Mouse (Mus musculus): ENCODE data around the gene Eef1akmt2. TPM values are rescaled to one million over a fixed set of nuclear protein-coding genes. Genes with fewer than 3 reads are reported as not detected.
A peak's percentile ranks its signal among the peaks of the same experiment; 100 is the strongest.

Eef1akmt2 gene
- polyA plus RNA-seq, 1 experiment, result 17.8 TPM

- 80% methylated on average over 13 of the region's 13 CpGs for WGBS
- TF ChIP-seq CTCF (IDR thresholded peaks at IDR 0.05; ENCODE audit: control insufficient read depth, insufficient read depth, low read length) (no peak), POLR2A (IDR thresholded peaks at IDR 0.05; ENCODE audit: borderline replicate concordance, control insufficient read depth, low read depth, low read length) (no peak)
- Histone ChIP-seq H3K4me3 (replicated peaks; ENCODE audit: control insufficient read depth, low read depth, low read length) (no peak overlapping the region), H3K4me1 (ENCODE audit: control insufficient read depth, insufficient read depth, low read length) (peaks cover 12% of the 10 kb centered on the region; the same call in 1 of the 2 replicates), H3K27ac (ENCODE audit: control insufficient read depth, insufficient read depth, low read depth, low read length, poor library complexity) (no peak overlapping the region)
These were observed 45.3 kb downstream of the Eef1akmt2 start for GRCm38 (mm10) chr7:132806926-132807857.

GRCm38 (mm10) chr7:132806286-132806685, 46.2 kb downstream of the Eef1akmt2 start:
- TF ChIP-seq POLR2A (IDR thresholded peaks at IDR 0.05; ENCODE audit: borderline replicate concordance, control insufficient read depth, low read depth, low read length) (no peak), CTCF (IDR thresholded peaks at IDR 0.05; ENCODE audit: control insufficient read depth, insufficient read depth, low read length) (no peak)
- Histone ChIP-seq H3K27ac (ENCODE audit: control insufficient read depth, insufficient read depth, low read depth, low read length, poor library complexity) (no peak overlapping the region), H3K4me1 (ENCODE audit: control insufficient read depth, insufficient read depth, low read length) (peaks cover 12% of the 10 kb centered on the region; the same call in 1 of the 2 replicates), H3K4me3 (replicated peaks; ENCODE audit: control insufficient read depth, low read depth, low read length) (no peak overlapping the region)
- WGBS, result 89% methylated on average over 5 of the region's 5 CpGs

GRCm38 (mm10) chr7:132804951-132805350, 47.5 kb downstream of the Eef1akmt2 start:
- Histone ChIP-seq H3K27ac (ENCODE audit: control insufficient read depth, insufficient read depth, low read depth, low read length, poor library complexity) (no peak overlapping the region), H3K4me1 (ENCODE audit: control insufficient read depth, insufficient read depth, low read length) (peaks cover 10% of the 10 kb centered on the region; the same call in 1 of the 2 replicates), H3K4me3 (replicated peaks; ENCODE audit: control insufficient read depth, low read depth, low read length) (no peak overlapping the region)
- TF ChIP-seq CTCF (IDR thresholded peaks at IDR 0.05; ENCODE audit: control insufficient read depth, insufficient read depth, low read length) (no peak), POLR2A (IDR thresholded peaks at IDR 0.05; ENCODE audit: borderline replicate concordance, control insufficient read depth, low read depth, low read length) (no peak)
- 50% methylated on average over 5 of the region's 5 CpGs for WGBS

DNA sequence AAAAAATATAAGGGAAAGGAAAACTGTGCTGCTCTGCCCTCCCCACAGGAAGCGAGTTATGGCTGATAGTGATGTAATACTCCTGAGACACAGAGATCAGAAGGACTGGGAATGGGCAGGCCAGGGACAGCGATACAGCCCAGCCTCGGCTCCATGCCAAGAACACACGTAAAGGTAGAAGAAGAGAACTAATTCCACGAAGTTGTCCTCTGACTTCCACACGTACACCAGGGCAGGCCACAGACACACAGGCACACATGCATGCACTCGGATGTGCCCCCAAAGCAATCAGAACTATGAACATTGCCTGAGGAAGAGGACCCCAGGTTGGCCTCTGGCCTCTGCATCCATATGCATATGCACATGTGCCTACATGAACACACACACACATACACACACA, 48.0 kb downstream of the Eef1akmt2 start:
- no peak for TF ChIP-seq POLR2A (IDR thresholded peaks at IDR 0.05; ENCODE audit: borderline replicate concordance, control insufficient read depth, low read depth, low read length)
- TF ChIP-seq CTCF (IDR thresholded peaks at IDR 0.05; ENCODE audit: control insufficient read depth, insufficient read depth, low read length), result no peak
- H3K4me3 ChIP-seq (replicated peaks; ENCODE audit: control insufficient read depth, low read depth, low read length), result no peak overlapping the region
- 56% methylated on average over 7 of the region's 7 CpGs for WGBS
- peaks cover 10% of the 10 kb centered on the region; the same call in 1 of the 2 replicates for H3K4me1 ChIP-seq (ENCODE audit: control insufficient read depth, insufficient read depth, low read length)
- H3K27ac ChIP-seq (ENCODE audit: control insufficient read depth, insufficient read depth, low read depth, low read length, poor library complexity), result no peak overlapping the region

DNA sequence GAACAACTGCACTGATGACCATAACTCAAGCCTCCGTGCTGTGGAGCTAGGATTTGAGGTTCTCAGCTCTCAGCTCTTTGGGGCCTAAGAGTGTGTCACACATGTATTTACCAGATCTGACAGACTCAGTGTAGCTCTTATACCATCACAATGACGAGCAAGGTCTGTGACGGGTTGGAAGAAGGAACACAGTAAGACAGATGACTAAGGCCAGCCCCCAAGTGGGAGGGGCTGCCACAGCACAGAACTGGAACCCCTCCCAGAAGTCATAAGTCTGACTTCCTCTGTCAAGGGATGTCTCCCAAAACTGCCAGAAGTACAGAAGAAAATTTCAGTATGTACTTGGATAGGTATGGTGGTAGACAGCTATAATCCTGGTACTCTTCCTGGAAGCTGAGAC, 48.5 kb downstream of the Eef1akmt2 start:
- WGBS, result 38% methylated on average over 3 of the region's 3 CpGs
- H3K4me3 ChIP-seq (replicated peaks; ENCODE audit: control insufficient read depth, low read depth, low read length), result no peak overlapping the region
- H3K27ac ChIP-seq (ENCODE audit: control insufficient read depth, insufficient read depth, low read depth, low read length, poor library complexity), result no peak overlapping the region
- H3K4me1 ChIP-seq (ENCODE audit: control insufficient read depth, insufficient read depth, low read length), result peaks cover 10% of the 10 kb centered on the region; the same call in 1 of the 2 replicates
- no peak for TF ChIP-seq POLR2A (IDR thresholded peaks at IDR 0.05; ENCODE audit: borderline replicate concordance, control insufficient read depth, low read depth, low read length)
- no peak for TF ChIP-seq CTCF (IDR thresholded peaks at IDR 0.05; ENCODE audit: control insufficient read depth, insufficient read depth, low read length)

- TF ChIP-seq POLR2A (IDR thresholded peaks at IDR 0.05; ENCODE audit: borderline replicate concordance, control insufficient read depth, low read depth, low read length) (no peak), CTCF (IDR thresholded peaks at IDR 0.05; ENCODE audit: control insufficient read depth, insufficient read depth, low read length) (no peak)
- WGBS, result 73% methylated on average over 2 of the region's 2 CpGs
- H3K27ac ChIP-seq (ENCODE audit: control insufficient read depth, insufficient read depth, low read depth, low read length, poor library complexity), result 0 out of 2 replicates have a peak overlapping the region, but pooled peaks have one; percentile 4
- H3K4me3 ChIP-seq (replicated peaks; ENCODE audit: control insufficient read depth, low read depth, low read length), result no peak overlapping the region
- H3K4me1 ChIP-seq (ENCODE audit: control insufficient read depth, insufficient read depth, low read length), result peaks cover 10% of the 10 kb centered on the region; the same call in 1 of the 2 replicates
These were observed 49.1 kb downstream of the Eef1akmt2 start for GRCm38 (mm10) chr7:132803336-132803735.

- H3K4me3 ChIP-seq (replicated peaks; ENCODE audit: control insufficient read depth, low read depth, low read length), result no peak overlapping the region
- TF ChIP-seq POLR2A (IDR thresholded peaks at IDR 0.05; ENCODE audit: borderline replicate concordance, control insufficient read depth, low read depth, low read length), result no peak
- no peak for TF ChIP-seq CTCF (IDR thresholded peaks at IDR 0.05; ENCODE audit: control insufficient read depth, insufficient read depth, low read length)
- H3K4me1 ChIP-seq (ENCODE audit: control insufficient read depth, insufficient read depth, low read length), result peaks cover 10% of the 10 kb centered on the region; the same call in 1 of the 2 replicates
- no peak overlapping the region for H3K27ac ChIP-seq (ENCODE audit: control insufficient read depth, insufficient read depth, low read depth, low read length, poor library complexity)
- WGBS, result 89% methylated on average over 11 of the region's 11 CpGs
These were observed 49.8 kb downstream of the Eef1akmt2 start for GRCm38 (mm10) chr7:132802691-132803090.

DNA sequence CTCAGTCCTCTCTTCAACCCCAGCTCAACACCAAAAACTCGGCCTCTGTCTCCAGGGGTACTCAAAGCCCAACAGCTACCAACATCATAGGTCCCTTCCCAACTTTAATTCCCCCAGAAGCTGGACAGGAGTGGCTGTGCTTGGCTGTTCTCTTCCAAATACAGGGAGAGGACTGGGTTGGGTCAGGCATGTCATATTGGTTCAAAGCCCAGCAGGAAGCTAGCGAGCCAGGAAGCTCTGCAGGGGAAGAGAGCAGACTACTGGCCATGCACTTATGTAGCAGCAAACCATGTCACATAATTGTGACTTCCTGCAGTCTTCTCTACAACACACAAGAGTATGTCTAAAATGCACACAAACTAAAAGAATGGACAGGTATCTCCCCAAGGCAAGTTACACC, 50.4 kb downstream of the Eef1akmt2 start:
- no peak overlapping the region for H3K27ac ChIP-seq (ENCODE audit: control insufficient read depth, insufficient read depth, low read depth, low read length, poor library complexity)
- 66% methylated on average over 2 of the region's 2 CpGs for WGBS
- H3K4me3 ChIP-seq (replicated peaks; ENCODE audit: control insufficient read depth, low read depth, low read length), result no peak overlapping the region
- H3K4me1 ChIP-seq (ENCODE audit: control insufficient read depth, insufficient read depth, low read length), result peaks cover 10% of the 10 kb centered on the region; the same call in 1 of the 2 replicates
- TF ChIP-seq POLR2A (IDR thresholded peaks at IDR 0.05; ENCODE audit: borderline replicate concordance, control insufficient read depth, low read depth, low read length) (no peak), CTCF (IDR thresholded peaks at IDR 0.05; ENCODE audit: control insufficient read depth, insufficient read depth, low read length) (no peak)
